Mouse (Mus musculus) cerebellum, adult 9-10 months (tissue): ENCODE data around the gene Il16.

Experiments
- DNase-seq: peaks from one replicate; pipeline ENCODE4 v3.0.0; 2022

The Il16 gene

GRCm38 (mm10) chr7:83678506-83678905, 67.0 kb downstream of the Il16 start:
- no peak for DNase-seq

GRCm38 (mm10) chr7:83677296-83677695, 68.2 kb downstream of the Il16 start:
- DNase-seq: no peak

GRCm38 (mm10) chr7:83675545-83676254, 69.8 kb downstream of the Il16 start:
- no peak for DNase-seq

- no peak for DNase-seq
Measured at GRCm38 (mm10) chr7:83671573-83671972, 74.0 kb downstream of the Il16 start.

GRCm38 (mm10) chr7:83668724-83669123, 76.8 kb downstream of the Il16 start:
- DNase-seq: peak; percentile 73

GRCm38 (mm10) chr7:83667936-83668645, 77.4 kb downstream of the Il16 start:
- DNase-seq: no peak

GRCm38 (mm10) chr7:83666087-83666595, 79.4 kb downstream of the Il16 start:
- DNase-seq: no peak

- DNase-seq: peak; percentile 69
Measured at GRCm38 (mm10) chr7:83662711-83663375, 82.7 kb downstream of the Il16 start.

GRCm38 (mm10) chr7:83661763-83662162, 83.8 kb downstream of the Il16 start:
- DNase-seq: no peak

GRCm38 (mm10) chr7:83661031-83661430, 84.5 kb downstream of the Il16 start:
- DNase-seq: no peak

GRCm38 (mm10) chr7:83660273-83660691, 85.2 kb downstream of the Il16 start:
- no peak for DNase-seq

- peak; percentile 86 for DNase-seq
Measured at GRCm38 (mm10) chr7:83659159-83660065, 86.1 kb downstream of the Il16 start.

GRCm38 (mm10) chr7:83658716-83659115, 86.8 kb downstream of the Il16 start:
- no peak for DNase-seq

GRCm38 (mm10) chr7:83654938-83655630, 90.4 kb downstream of the Il16 start:
- no peak for DNase-seq

- DNase-seq: no peak
Measured at GRCm38 (mm10) chr7:83654196-83654595, 91.3 kb downstream of the Il16 start.

- DNase-seq: no peak
Measured at GRCm38 (mm10) chr7:83653605-83654051, 91.9 kb downstream of the Il16 start.

GRCm38 (mm10) chr7:83652498-83652897, 93.0 kb downstream of the Il16 start:
- no peak for DNase-seq

- DNase-seq: no peak
Measured at GRCm38 (mm10) chr7:83650638-83651037, 94.9 kb downstream of the Il16 start.

GRCm38 (mm10) chr7:83648807-83649206, 96.7 kb downstream of the Il16 start:
- DNase-seq: no peak

- DNase-seq: no peak
Measured at GRCm38 (mm10) chr7:83645476-83645875, 100.0 kb downstream of the Il16 start.

GRCm38 (mm10) chr7:83644761-83645160, 100.8 kb downstream of the Il16 start:
- no peak for DNase-seq

- DNase-seq: no peak
Measured at GRCm38 (mm10) chr7:83643581-83643980, 101.9 kb downstream of the Il16 start.
